In the genomic region with DNA sequence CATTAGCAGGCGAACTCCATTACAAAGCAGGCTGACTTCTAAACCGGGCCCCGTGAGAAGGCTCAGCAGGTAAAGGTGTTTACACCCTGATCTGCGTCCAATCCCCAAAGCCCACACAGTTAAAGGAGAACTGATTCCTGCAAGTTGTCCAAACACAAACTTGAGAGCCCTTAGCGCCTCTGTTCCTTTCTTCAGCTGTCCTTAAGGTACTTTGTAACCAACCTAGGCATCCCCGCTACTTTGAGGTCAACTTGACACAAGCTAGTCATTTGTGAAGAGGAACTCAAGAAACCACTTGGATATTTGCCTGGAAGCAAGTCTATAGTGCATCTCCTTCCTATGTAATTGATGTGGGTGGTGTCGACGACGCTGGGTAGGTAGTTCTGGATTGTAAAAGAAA, we compare ENCODE assay signal across 18 mouse cellular contexts. TPM values are rescaled to one million over a fixed set of nuclear protein-coding genes. Genes with fewer than 3 reads are reported as not detected.
"Had no signal": no experiment of that assay in that cellular context is flagged by ENCODE, and none has a peak within 500 bp of the region (broad histone marks: within the 10 kb centered on the region; RNA-seq: fewer than 3 reads in every experiment).

No protein-coding gene starts in this region.

- ATAC-seq: midbrain, embryonic 13.5 days; midbrain, embryonic 16.5 days had no signal

- H3K27ac ChIP-seq: liver, embryonic 14.5 days; midbrain, embryonic 13.5 days; neural tube, embryonic 12.5 days; stomach, embryonic 15.5 days; stomach, postnatal 0 days had no signal

- H3K9me3 ChIP-seq: megakaryocyte, embryonic 14.5 days; midbrain, embryonic 13.5 days; neural tube, embryonic 12.5 days; stomach, embryonic 15.5 days had no signal

- H3K9ac ChIP-seq: liver, embryonic 14.5 days; lung, embryonic 14.5 days; midbrain, embryonic 13.5 days; neural tube, embryonic 12.5 days; stomach, embryonic 15.5 days had no signal

- H3K4me1 ChIP-seq: midbrain, embryonic 13.5 days; neural tube, embryonic 12.5 days; stomach, embryonic 15.5 days had no signal

- DNase-seq: lung, adult 18-20 months; lung, embryonic 14.5 days; lung, postnatal 10 days; lung, postnatal 4 days; right cerebral cortex, postnatal 14 days; thymus, adult 2 months; thymus, postnatal 25 days; thymus, postnatal 4 days had no signal

- H3K4me3 ChIP-seq: megakaryocyte, embryonic 14.5 days; midbrain, embryonic 13.5 days; neural tube, embryonic 12.5 days; stomach, embryonic 15.5 days had no signal

- H3K27me3 ChIP-seq: midbrain, embryonic 13.5 days; neural tube, embryonic 12.5 days; stomach, embryonic 15.5 days had no signal

RNA-seq across cellular contexts. Expression of gene Ldhc, which starts 3.6 kb away (rescaled TPM):
- polyA plus RNA-seq: midbrain, embryonic 11.5 days; neural tube, embryonic 12.5 days; spleen, adult 2 months; stomach, postnatal 0 days; urinary bladder, adult 2 months had no signal
